Mouse (Mus musculus) hindbrain, postnatal 0 days (tissue): ENCODE measurements at regions not wholly inside any gene's neighbourhood (a gene's known extent, or its start where the extent isn't known, plus 50 kb on each side); places are given as distances from the start of the nearest gene placed in this dataset.
A peak's percentile ranks its signal among the peaks of the same experiment; 100 is the strongest.

Source experiments
- ATAC-seq: fragments of 200-750 bp; cut with Nextera tagmentation; 2 replicates; pipeline ENCODE4 v1.8.0; 2017; ENCODE audit warnings: mild to moderate bottlenecking, moderate TSS enrichment, moderate library complexity
- DNase-seq: peaks from one replicate; pipeline ENCODE4 v3.0.0-alpha.2; 2015; ENCODE audit warnings: low spot score
- H3K27ac ChIP-seq: fragments of 300-500 bp; sonication (generic); 2 replicates; pipeline ENCODE4 v1.5.1; 2014; ENCODE audit warnings: mild to moderate bottlenecking
- H3K27me3 ChIP-seq: fragments of 300-500 bp; sonication (generic); 2 replicates; pipeline ENCODE4 v1.6.1; 2014; ENCODE audit warnings: low read length, mixed read lengths; ENCODE audit not compliant: insufficient read depth
- H3K36me3 ChIP-seq: fragments of 300-500 bp; sonication (generic); 2 replicates; pipeline ENCODE4 v1.6.1; 2014; ENCODE audit warnings: low read length, mixed read lengths; ENCODE audit not compliant: insufficient read depth
- H3K4me1 ChIP-seq: fragments of 300-500 bp; sonication (generic); 2 replicates; pipeline ENCODE4 v1.6.1; 2014; ENCODE audit warnings: antibody characterized with exemption, low read length, mixed read lengths; ENCODE audit not compliant: insufficient read depth
- H3K4me2 ChIP-seq: fragments of 300-500 bp; sonication (generic); 2 replicates; pipeline ENCODE4 v1.6.1; 2014; ENCODE audit warnings: low read depth, mild to moderate bottlenecking, low read length, moderate library complexity, mixed read lengths
- H3K4me3 ChIP-seq: fragments of 300-500 bp; sonication (generic); 2 replicates; pipeline ENCODE4 v1.5.1; 2014; ENCODE audit warnings: low read length
- H3K9ac ChIP-seq: fragments of 300-500 bp; sonication (generic); replicated peaks from 2 replicates; pipeline ENCODE4 v1.6.1; 2014; ENCODE audit warnings: mild to moderate bottlenecking, low read length, moderate library complexity, mixed read lengths
- H3K9me3 ChIP-seq: fragments of 300-500 bp; sonication (generic); 2 replicates; pipeline ENCODE4 v1.6.1; 2016; ENCODE audit warnings: low read length, mixed read lengths
- CTCF ChIP-seq: IDR thresholded peaks from 2 replicates; pipeline ENCODE4 v1.5.1; 2016; ENCODE audit warnings: antibody characterized with exemption, control low read depth, low read depth
- WGBS: fragments of 180-500 bp; shearing (Covaris S2); extraction: QIAGEN DNeasy Blood & Tissue Kit; methylation state at CpG from one replicate; pipeline ENCODE4 v1.1.7; 2014; 5-methylcytosine and 5-hydroxymethylcytosine counted together

- Histone ChIP-seq H3K9ac (no peak overlapping the region), H3K36me3 (no peaks in the 10 kb centered on the region), H3K27ac (no peak overlapping the region), H3K27me3 (no peaks in the 10 kb centered on the region), H3K9me3 (no peaks in the 10 kb centered on the region), H3K4me1 (no peaks in the 10 kb centered on the region), H3K4me2 (no peak overlapping the region), H3K4me3 (no peak overlapping the region)
- ATAC-seq (no peak), DNase-seq (no peak)
- WGBS = 49% methylated on average over 3 of the region's 3 CpGs
- no peak for TF ChIP-seq CTCF
Measured at GRCm38 (mm10) chr1:194030651-194031228, 587.3 kb upstream of the Plxna2 start.

GRCm38 (mm10) chr1:194026958-194027692, 590.9 kb upstream of the Plxna2 start:
- H3K27ac ChIP-seq = no peak overlapping the region

GRCm38 (mm10) chr1:194026213-194026612, 591.8 kb upstream of the Plxna2 start:
- Histone ChIP-seq H3K27ac (no peak overlapping the region), H3K4me2 (no peak overlapping the region), H3K27me3 (no peaks in the 10 kb centered on the region), H3K36me3 (no peaks in the 10 kb centered on the region), H3K9me3 (no peaks in the 10 kb centered on the region), H3K9ac (no peak overlapping the region), H3K4me1 (no peaks in the 10 kb centered on the region), H3K4me3 (no peak overlapping the region)
- 78% methylated on average over 2 of the region's 2 CpGs for WGBS
- no peak for ATAC-seq
- DNase-seq = no peak
- TF ChIP-seq CTCF = no peak

More at GRCm38 (mm10) chr1:194026958-194027692, 590.9 kb upstream of the Plxna2 start:
- Histone ChIP-seq H3K27me3 (no peaks in the 10 kb centered on the region), H3K9me3 (no peaks in the 10 kb centered on the region), H3K4me2 (no peak overlapping the region), H3K36me3 (no peaks in the 10 kb centered on the region), H3K4me3 (no peak overlapping the region), H3K4me1 (no peaks in the 10 kb centered on the region), H3K9ac (no peak overlapping the region)
- DNase-seq (peak; percentile 22), ATAC-seq (peak; percentile 58; the same call in 1 of the 2 replicates)
- 64% methylated on average over 7 of the region's 7 CpGs for WGBS
- TF ChIP-seq CTCF = no peak

GRCm38 (mm10) chr1:194019282-194019681, 598.7 kb upstream of the Plxna2 start:
- DNase-seq (peak; percentile 74), ATAC-seq (peak; percentile 81; the same call in 1 of the 2 replicates)
- no peak for TF ChIP-seq CTCF

GRCm38 (mm10) chr1:193992226-193992625, 622.1 kb upstream of the Camk1g start:
- ATAC-seq (no peak), DNase-seq (no peak)
- H3K9ac ChIP-seq = no peak overlapping the region
- no peaks in the 10 kb centered on the region for H3K9me3 ChIP-seq
- H3K36me3 ChIP-seq = no peaks in the 10 kb centered on the region
- no peak overlapping the region for H3K4me3 ChIP-seq
- H3K27me3 ChIP-seq = no peaks in the 10 kb centered on the region
- 56% methylated on average over 2 of the region's 2 CpGs for WGBS
- TF ChIP-seq CTCF = no peak
- 0 out of 2 replicates have a peak, but pooled peaks cover 6% of the 10 kb centered on the region for H3K4me1 ChIP-seq
- no peak overlapping the region for H3K4me2 ChIP-seq
- no peak overlapping the region for H3K27ac ChIP-seq

More at GRCm38 (mm10) chr1:194019282-194019681, 598.7 kb upstream of the Plxna2 start:
- Histone ChIP-seq H3K27ac (no peak overlapping the region), H3K4me2 (no peak overlapping the region), H3K4me3 (no peak overlapping the region), H3K36me3 (no peaks in the 10 kb centered on the region), H3K9me3 (no peaks in the 10 kb centered on the region), H3K9ac (no peak overlapping the region), H3K4me1 (no peaks in the 10 kb centered on the region), H3K27me3 (no peaks in the 10 kb centered on the region)

- no peak for TF ChIP-seq CTCF
- Histone ChIP-seq H3K9me3 (no peaks in the 10 kb centered on the region), H3K9ac (no peak overlapping the region), H3K4me2 (no peak overlapping the region), H3K27ac (no peak overlapping the region), H3K4me1 (0 out of 2 replicates have a peak, but pooled peaks cover 6% of the 10 kb centered on the region), H3K4me3 (no peak overlapping the region), H3K36me3 (no peaks in the 10 kb centered on the region), H3K27me3 (no peaks in the 10 kb centered on the region)
- peak; percentile 40; the same call in 1 of the 2 replicates for ATAC-seq
- 28% methylated on average over 10 of the region's 10 CpGs for WGBS
- peak; percentile 21 for DNase-seq
Measured at GRCm38 (mm10) chr1:193989956-193990675, 620.0 kb upstream of the Camk1g start.
